Mouse (Mus musculus): Measurements from ENCODE around the gene Mfap3l. TPM values are rescaled to one million over a fixed set of nuclear protein-coding genes. Genes with fewer than 3 reads are reported as not detected.

Mfap3l gene
- total and polyA plus RNA-seq, 2 experiments: 0.09 TPM

DNA sequence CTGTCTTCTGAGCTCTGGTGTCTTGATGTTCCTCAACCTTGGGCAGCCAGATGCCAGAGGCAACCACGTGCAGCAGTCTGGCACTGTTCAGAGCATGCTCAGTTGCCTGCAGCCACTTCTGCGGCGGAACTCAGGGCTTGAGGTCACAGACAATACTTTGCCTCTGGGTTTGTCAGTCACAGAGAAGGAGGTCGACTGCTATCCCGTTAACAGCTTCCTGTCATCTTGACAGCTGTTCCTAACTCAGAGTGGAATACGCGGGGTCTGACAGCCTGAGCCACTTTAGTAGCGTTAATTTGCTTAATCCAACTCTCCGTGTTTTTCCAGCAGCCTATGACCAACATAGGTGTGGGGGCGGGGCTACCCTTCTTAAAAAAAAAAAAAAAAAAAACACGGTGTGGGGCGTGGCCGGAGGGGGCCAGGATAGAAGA, 1.1 kb upstream of the Mfap3l start:
- H3K27me3 ChIP-seq (ENCODE audit: control insufficient read depth, insufficient read depth, low read length): peaks cover 5% of the 10 kb centered on the region; the same call in 1 of the 2 replicates

DNA sequence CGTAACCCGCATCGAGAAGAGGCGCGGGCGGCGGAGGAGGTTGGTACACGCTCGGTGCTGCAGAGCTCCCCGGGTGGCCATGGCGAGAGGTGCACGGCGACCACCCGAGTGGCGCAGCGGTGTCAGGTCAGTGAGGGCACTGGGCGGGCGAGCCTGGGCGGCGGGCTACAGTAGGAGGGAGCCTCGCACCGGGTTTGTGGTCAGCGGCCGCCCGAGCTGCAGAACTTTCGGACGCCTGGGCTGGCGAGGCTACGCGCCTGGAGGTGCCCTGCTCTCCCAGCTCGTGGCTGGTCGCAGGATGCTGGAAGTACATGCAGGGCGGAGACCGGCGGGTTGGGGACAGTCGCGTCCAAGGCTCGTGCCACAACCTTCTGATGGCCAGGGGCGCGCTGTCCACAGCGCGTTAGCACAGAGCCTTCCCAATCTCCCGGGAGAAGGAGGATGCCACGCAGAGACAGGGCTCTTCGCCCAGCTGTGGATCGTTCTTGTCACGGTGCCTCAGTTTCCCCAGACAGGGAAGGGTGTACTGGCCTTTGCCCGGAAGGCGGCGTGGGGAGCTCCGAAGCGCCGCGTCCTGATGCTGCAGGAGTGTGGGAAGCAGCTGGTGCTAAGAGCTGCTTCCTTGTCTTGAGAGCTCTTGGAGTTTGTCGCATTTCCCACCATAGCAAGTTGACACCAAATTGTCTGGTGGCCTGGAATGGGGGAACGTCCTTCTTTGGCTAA, 467 bp downstream of the Mfap3l start:
- peaks cover 5% of the 10 kb centered on the region; the same call in 1 of the 2 replicates for H3K27me3 ChIP-seq (ENCODE audit: control insufficient read depth, insufficient read depth, low read length)
- no peak overlapping the region for H3K27ac ChIP-seq (replicated peaks; ENCODE audit: insufficient read depth, low read depth, low read length)
- under 1% methylated on average over 56 of the region's 56 CpGs for WGBS
- no peaks in the 10 kb centered on the region for H3K79me2 ChIP-seq (ENCODE audit: control insufficient read depth, insufficient read depth, low read length)
- no peaks in the 10 kb centered on the region for H3K36me3 ChIP-seq (ENCODE audit: control insufficient read depth, insufficient read depth, low read length)
- peak overlapping the region; percentile 72 for H3K4me3 ChIP-seq (ENCODE audit: insufficient read depth, low read depth, low read length)
- peak overlapping the region; percentile 71 for H3K9ac ChIP-seq (ENCODE audit: low read depth, low read length)
- TF ChIP-seq CTCF (IDR thresholded peaks at IDR 0.05; ENCODE audit: low read depth, low read length) (no peak), POLR2A (IDR thresholded peaks at IDR 0.05; ENCODE audit: extremely low read depth, insufficient read depth, low read length) (no peak)
- H3K4me1 ChIP-seq (ENCODE audit: control insufficient read depth, insufficient read depth, low read length): peaks cover 3% of the 10 kb centered on the region
- peak; percentile 8 for DNase-seq (ENCODE audit: extremely low read depth, low read depth, low spot score)

More for the DNA sequence above, 1.1 kb upstream of the Mfap3l start:
- no peaks in the 10 kb centered on the region for H3K79me2 ChIP-seq (ENCODE audit: control insufficient read depth, insufficient read depth, low read length)
- H3K4me1 ChIP-seq (ENCODE audit: control insufficient read depth, insufficient read depth, low read length): peaks cover 3% of the 10 kb centered on the region
- H3K27ac ChIP-seq (replicated peaks; ENCODE audit: insufficient read depth, low read depth, low read length): no peak overlapping the region
- DNase-seq (ENCODE audit: extremely low read depth, low read depth, low spot score): peak; percentile 73
- under 1% methylated on average over 13 of the region's 13 CpGs for WGBS
- no peaks in the 10 kb centered on the region for H3K36me3 ChIP-seq (ENCODE audit: control insufficient read depth, insufficient read depth, low read length)
- H3K4me3 ChIP-seq (ENCODE audit: insufficient read depth, low read depth, low read length): peak overlapping the region; percentile 42; the same call in 1 of the 2 replicates
- H3K9ac ChIP-seq (ENCODE audit: low read depth, low read length): no peak overlapping the region
- no peak for TF ChIP-seq CTCF (IDR thresholded peaks at IDR 0.05; ENCODE audit: low read depth, low read length)
- TF ChIP-seq POLR2A (IDR thresholded peaks at IDR 0.05; ENCODE audit: extremely low read depth, insufficient read depth, low read length): no peak

DNA sequence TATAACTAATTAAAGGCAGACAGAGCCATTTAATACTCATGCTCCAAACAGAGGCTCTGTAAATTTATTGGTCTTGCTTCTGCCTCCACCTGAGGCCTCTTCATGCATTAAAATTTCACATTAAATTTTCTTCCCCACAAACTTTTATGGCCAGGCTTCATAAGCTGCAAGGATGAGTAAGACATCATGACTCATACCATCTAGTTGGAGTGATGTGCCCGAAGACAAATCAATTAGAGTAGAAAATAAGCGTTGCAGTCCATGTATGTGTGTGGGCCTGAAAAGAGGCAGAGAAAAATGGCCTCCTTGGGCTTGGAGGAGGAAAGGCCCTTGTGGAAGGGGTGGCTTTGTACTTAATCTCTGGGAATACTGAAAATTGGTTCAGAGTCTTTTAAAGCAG, 2.3 kb downstream of the Mfap3l start:
- no peak for TF ChIP-seq CTCF (IDR thresholded peaks at IDR 0.05; ENCODE audit: low read depth, low read length)
- no peak for TF ChIP-seq POLR2A (IDR thresholded peaks at IDR 0.05; ENCODE audit: extremely low read depth, insufficient read depth, low read length)
- H3K27ac ChIP-seq (replicated peaks; ENCODE audit: insufficient read depth, low read depth, low read length): no peak overlapping the region
- peaks cover 5% of the 10 kb centered on the region; the same call in 1 of the 2 replicates for H3K27me3 ChIP-seq (ENCODE audit: control insufficient read depth, insufficient read depth, low read length)
- H3K4me3 ChIP-seq (ENCODE audit: insufficient read depth, low read depth, low read length): no peak overlapping the region
- H3K36me3 ChIP-seq (ENCODE audit: control insufficient read depth, insufficient read depth, low read length): no peaks in the 10 kb centered on the region
- peaks cover 3% of the 10 kb centered on the region for H3K4me1 ChIP-seq (ENCODE audit: control insufficient read depth, insufficient read depth, low read length)
- no peak overlapping the region for H3K9ac ChIP-seq (ENCODE audit: low read depth, low read length)
- DNase-seq (ENCODE audit: extremely low read depth, low read depth, low spot score): no peak
- WGBS: 89% methylated on average over 2 of the region's 2 CpGs
- H3K79me2 ChIP-seq (ENCODE audit: control insufficient read depth, insufficient read depth, low read length): no peaks in the 10 kb centered on the region

DNA sequence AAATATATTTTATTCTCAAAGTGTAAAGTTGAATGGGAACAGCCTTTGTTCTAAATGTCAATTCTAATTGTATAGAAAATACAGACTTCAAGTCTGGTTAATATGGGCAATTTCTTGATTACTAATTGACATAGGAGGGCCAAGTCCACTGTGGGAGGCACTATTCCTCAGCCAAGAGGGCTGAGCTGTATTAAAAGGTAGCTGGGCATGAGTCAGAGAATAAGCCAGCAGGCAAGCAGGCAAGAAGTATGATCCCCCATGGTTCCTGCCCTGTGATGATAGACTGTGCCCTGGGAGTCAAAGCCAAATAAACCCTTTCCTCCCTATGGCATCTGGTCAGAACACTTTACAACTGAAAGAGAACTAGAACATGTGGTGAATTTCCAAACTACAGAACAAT, 3.2 kb downstream of the Mfap3l start:
- Histone ChIP-seq H3K36me3 (ENCODE audit: control insufficient read depth, insufficient read depth, low read length) (no peaks in the 10 kb centered on the region), H3K27me3 (ENCODE audit: control insufficient read depth, insufficient read depth, low read length) (peaks cover 5% of the 10 kb centered on the region; the same call in 1 of the 2 replicates), H3K9ac (ENCODE audit: low read depth, low read length) (no peak overlapping the region), H3K4me3 (ENCODE audit: insufficient read depth, low read depth, low read length) (no peak overlapping the region), H3K4me1 (ENCODE audit: control insufficient read depth, insufficient read depth, low read length) (peaks cover 3% of the 10 kb centered on the region), H3K27ac (replicated peaks; ENCODE audit: insufficient read depth, low read depth, low read length) (no peak overlapping the region), H3K79me2 (ENCODE audit: control insufficient read depth, insufficient read depth, low read length) (no peaks in the 10 kb centered on the region)
- TF ChIP-seq CTCF (IDR thresholded peaks at IDR 0.05; ENCODE audit: low read depth, low read length) (no peak), POLR2A (IDR thresholded peaks at IDR 0.05; ENCODE audit: extremely low read depth, insufficient read depth, low read length) (no peak)
- DNase-seq (ENCODE audit: extremely low read depth, low read depth, low spot score): no peak

DNA sequence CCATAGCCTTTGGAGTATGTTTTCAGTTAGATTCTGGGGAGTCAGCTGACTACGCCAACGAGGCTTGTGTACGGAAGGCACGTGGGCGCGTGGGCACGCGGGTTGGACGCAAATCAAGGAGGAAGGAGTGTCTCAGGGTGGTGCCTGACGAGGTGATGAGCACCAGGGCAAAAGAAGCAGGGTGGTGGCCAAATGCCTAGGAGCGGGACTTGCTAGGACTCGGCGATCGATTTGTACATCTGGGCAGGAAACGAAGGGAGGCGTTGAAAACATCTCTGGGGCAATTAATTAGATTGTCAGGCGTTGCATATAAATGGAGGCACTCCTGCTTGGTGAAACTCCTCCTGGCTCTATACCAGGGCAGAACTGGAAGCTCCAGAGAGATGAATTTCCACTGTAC, 7.4 kb downstream of the Mfap3l start:
- Histone ChIP-seq H3K4me3 (ENCODE audit: insufficient read depth, low read depth, low read length) (no peak overlapping the region), H3K79me2 (ENCODE audit: control insufficient read depth, insufficient read depth, low read length) (no peaks in the 10 kb centered on the region), H3K4me1 (ENCODE audit: control insufficient read depth, insufficient read depth, low read length) (no peaks in the 10 kb centered on the region), H3K27me3 (ENCODE audit: control insufficient read depth, insufficient read depth, low read length) (no peaks in the 10 kb centered on the region; the same call in 1 of the 2 replicates), H3K27ac (replicated peaks; ENCODE audit: insufficient read depth, low read depth, low read length) (no peak overlapping the region), H3K9ac (ENCODE audit: low read depth, low read length) (no peak overlapping the region), H3K36me3 (ENCODE audit: control insufficient read depth, insufficient read depth, low read length) (no peaks in the 10 kb centered on the region)
- TF ChIP-seq POLR2A (IDR thresholded peaks at IDR 0.05; ENCODE audit: extremely low read depth, insufficient read depth, low read length) (no peak), CTCF (IDR thresholded peaks at IDR 0.05; ENCODE audit: low read depth, low read length) (no peak)
- WGBS: 90% methylated on average over 17 of the region's 17 CpGs
- no peak for DNase-seq (ENCODE audit: extremely low read depth, low read depth, low spot score)

DNA sequence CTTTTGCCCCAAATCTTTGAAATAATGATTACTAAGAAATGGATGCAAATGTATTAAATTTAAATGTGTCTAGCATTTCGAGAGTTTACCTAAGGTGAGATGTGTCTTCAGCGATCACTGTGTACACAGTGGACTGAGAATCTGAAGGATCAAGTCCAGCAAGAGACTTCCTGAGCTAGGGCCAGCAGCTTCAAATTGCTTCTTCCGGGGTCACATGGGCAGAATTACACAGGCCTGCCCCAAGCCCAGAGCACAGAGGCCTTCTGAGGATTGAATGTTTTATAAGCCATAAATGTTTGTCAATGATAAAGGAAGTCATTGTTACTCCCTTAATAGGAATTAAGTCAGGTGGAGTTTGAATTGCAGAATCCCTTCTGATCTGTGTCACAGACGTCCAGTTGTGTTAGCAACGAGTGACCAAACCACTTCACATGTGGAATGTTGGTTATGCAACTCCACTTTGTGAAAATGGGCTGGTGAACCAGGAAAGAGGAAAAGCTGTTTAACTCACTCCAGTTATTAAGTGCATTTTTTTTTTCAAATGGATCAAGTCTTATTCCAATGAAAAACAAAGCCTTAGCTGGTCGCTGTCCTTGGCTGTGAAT, 10.9 kb downstream of the Mfap3l start:
- H3K9ac ChIP-seq (ENCODE audit: low read depth, low read length): no peak overlapping the region
- no peaks in the 10 kb centered on the region for H3K4me1 ChIP-seq (ENCODE audit: control insufficient read depth, insufficient read depth, low read length)
- H3K4me3 ChIP-seq (ENCODE audit: insufficient read depth, low read depth, low read length): no peak overlapping the region
- TF ChIP-seq CTCF (IDR thresholded peaks at IDR 0.05; ENCODE audit: low read depth, low read length): no peak
- TF ChIP-seq POLR2A (IDR thresholded peaks at IDR 0.05; ENCODE audit: extremely low read depth, insufficient read depth, low read length): no peak
- 82% methylated on average over 6 of the region's 6 CpGs for WGBS
- DNase-seq (ENCODE audit: extremely low read depth, low read depth, low spot score): no peak
- H3K27me3 ChIP-seq (ENCODE audit: control insufficient read depth, insufficient read depth, low read length): no peaks in the 10 kb centered on the region
- H3K79me2 ChIP-seq (ENCODE audit: control insufficient read depth, insufficient read depth, low read length): no peaks in the 10 kb centered on the region
- no peaks in the 10 kb centered on the region for H3K36me3 ChIP-seq (ENCODE audit: control insufficient read depth, insufficient read depth, low read length)
- no peak overlapping the region for H3K27ac ChIP-seq (replicated peaks; ENCODE audit: insufficient read depth, low read depth, low read length)
